Mouse (Mus musculus) Muller cell, postnatal 12 days (primary cell): Measurements from ENCODE around the gene Bcl2l1.
A peak's percentile ranks its signal among the peaks of the same experiment; 100 is the strongest.

ENCODE experiments used
- DNase-seq: peaks from one replicate; pipeline ENCODE4 v3.0.0-alpha.2; 2015; ENCODE audit errors: inconsistent ontology term

Gene Bcl2l1

DNA sequence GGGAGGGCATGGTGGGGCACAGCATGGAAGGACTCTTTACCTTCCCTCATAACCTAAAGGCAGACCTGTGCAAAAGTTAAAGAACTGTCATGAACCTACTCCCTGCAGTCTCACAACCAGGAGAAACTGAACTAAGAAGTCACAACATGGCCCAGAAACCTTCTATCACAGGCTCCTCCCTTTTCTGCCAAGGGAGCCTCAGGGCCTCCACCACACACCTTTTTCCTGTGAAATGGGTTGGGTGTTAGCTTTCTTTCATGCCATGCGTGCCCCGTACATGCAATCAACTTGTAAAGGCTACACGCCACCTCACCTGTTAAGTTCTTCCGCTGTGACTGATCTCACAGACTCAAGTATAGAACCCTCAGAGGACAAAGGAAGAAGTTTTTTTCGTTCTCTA, 28.4 kb downstream of the Bcl2l1 start:
- DNase-seq, result no peak

DNA sequence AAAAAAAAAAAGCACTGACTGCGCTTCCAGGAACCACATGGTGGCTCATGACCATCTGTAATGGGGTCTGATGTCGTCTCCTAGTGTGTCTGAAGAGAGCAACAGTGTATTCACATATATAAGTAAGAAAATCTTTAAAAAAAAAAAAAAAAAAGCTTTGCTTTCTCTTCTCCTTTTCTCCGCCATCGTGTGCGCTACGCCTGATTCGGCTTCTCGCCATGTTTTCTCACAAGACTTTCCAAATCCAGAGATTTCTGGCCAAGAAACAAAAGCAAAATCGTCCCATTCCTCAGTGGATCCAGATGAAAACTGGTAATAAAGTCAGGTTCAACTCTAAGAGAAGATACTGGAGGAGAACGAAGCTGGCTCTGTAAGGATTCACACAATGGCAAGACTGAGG, 29.2 kb downstream of the Bcl2l1 start:
- DNase-seq, result no peak

DNA sequence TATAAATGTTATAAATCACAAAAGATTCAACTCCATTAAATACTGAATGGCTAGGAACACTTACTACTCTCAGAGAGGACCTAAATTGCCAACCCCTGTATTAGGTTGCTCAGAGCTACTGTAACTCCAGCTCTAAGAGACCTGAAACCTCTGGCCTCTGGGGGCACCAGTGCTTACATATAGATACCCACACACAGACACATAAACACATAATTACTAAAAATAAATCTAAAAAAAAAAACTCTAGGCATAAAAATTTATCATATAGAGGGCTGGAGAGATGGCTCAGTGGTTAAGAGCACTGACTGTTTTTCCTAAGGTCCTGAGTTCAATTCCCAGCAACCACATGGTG, 30.8 kb downstream of the Bcl2l1 start:
- DNase-seq, result no peak

DNA sequence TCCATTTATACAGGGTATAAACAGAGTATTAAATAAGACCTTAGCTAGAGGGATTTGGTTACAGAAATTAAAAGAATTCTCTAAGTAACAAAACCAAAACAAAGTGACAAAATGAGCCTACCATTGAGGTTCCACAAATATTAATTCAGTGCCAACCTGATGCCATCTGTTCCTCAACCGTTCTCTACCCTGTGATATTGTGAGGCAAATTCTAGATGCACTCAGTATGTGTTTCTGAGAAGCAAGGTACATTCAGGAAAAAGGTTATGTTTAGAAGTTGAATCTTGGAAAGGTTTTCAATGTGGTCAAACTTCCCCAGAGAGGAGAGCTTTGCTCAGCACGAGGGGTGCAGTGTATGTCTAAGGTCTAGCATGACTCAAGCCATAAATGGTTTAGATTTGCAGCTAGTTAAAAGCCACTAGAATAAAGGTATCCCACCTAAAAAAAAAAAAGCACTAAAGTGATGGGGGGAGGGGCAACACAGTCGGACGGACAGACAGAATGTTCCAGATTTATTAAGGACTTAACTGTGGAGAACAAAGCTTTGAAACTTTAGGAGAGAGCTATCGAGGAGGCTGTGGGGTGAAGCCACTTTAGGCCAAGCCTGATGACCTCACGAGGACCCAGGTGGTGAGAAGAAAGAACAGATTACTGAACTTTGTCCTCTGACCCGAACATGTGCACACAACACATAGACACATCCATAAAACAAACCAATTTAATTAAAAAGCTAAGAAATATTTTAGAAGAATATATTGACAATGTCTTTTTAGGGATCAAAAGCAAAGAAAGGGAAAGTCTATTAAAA, 31.4 kb downstream of the Bcl2l1 start:
- no peak for DNase-seq

DNA sequence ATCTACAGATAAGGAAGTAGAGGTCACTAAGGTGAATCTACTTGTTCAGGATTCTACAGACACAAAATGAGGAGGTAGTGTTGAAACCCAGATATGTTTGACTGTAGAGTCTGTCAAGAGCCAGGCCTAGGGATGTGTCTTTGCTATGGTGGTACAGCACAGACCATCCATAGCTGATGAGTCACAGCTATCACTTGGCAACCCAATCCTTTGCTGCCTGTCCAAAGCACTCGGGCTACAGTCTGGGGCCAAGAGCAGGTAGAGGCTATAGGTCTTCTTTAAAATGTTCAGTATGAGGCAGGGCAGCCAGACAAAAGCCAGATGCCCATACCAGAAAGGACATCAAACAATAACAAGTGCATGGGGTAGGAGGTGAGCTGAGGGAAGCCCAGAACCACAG, 33.9 kb downstream of the Bcl2l1 start:
- no peak for DNase-seq

DNA sequence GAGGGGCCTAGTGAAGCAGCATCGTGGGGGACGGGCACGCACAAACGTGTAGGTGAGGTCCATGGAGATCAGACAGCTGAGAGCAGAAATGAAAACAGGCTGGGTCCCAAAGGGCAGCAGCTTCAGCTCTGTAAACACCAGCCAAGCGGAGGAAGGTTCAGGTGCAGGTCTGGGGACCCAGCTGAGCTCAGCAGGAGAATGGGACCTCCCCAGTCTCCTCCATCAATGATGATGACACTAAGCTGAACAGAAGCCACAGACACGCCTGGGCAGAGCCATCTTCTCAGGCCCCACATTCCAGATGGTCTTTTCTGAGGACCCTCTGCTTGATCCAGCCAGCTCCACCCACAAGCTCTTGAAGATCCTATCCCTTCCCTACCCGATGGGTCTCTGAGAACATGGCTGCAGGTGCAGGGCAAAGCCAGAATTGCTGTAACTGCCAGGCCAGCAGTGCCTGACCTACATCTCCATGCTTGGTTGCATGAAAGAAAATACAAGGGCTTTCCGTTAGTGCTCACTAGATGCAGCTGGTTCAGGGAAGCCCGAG, 37.2 kb downstream of the Bcl2l1 start:
- peak; percentile 43 for DNase-seq

DNA sequence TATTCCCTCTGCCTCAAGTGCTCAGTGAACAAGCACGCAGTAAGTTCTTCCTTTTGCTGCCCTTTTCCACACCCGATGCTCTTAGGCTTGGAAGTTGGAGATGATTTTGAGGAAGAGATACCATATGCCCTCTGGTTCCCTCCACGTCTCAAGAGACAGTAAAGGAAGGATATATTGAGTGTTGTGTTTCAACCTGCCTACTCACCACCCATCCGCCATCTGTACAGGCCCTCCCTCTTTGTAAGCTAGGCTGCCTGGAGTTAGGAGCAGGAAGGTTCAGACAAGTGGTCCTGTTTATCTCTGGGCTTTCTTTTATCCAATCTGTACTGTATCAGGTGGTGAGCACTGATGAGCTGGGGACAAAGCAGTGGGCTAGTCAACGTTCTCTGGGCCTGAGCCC, 38.1 kb downstream of the Bcl2l1 start:
- no peak for DNase-seq

DNA sequence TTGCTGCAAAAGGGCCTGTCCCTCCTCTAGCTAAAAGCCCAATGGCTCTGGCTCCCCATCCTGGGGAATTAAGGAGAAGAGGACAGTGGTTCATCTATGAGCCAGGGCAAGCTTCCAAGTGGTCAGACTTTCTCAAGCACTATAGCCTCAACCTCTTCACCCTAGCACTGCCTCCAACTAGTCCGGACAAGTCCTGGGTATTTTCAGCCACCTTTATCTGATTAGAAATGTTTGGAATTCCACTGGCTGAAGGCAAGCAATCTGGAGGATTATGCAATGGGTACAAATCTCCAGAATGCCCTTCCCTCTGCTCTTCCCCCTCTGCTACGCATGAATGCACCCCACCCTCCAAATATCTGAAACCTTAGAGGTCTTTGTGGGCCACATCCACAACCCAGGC, 39.1 kb downstream of the Bcl2l1 start:
- DNase-seq, result peak; percentile 95

DNA sequence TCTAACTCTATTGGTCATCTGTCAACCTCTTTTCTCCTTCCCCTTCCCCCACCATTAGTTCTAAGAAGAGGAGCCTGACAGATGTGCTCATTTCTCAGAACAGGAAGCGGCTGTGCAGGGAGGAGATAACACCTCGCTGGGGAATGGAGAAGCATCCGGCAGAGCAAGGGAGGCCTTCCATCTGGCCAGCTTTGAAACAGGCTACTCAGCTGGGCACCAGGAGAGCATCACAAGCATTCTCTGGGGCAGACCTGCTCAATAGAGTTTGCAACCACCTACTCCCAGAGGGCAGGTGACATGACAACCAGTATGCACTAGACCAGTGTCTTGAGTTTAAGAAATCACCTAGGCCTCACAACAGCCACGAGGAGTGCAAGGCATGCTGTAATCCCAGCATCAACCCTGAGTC, 41.9 kb downstream of the Bcl2l1 start:
- no peak for DNase-seq

DNA sequence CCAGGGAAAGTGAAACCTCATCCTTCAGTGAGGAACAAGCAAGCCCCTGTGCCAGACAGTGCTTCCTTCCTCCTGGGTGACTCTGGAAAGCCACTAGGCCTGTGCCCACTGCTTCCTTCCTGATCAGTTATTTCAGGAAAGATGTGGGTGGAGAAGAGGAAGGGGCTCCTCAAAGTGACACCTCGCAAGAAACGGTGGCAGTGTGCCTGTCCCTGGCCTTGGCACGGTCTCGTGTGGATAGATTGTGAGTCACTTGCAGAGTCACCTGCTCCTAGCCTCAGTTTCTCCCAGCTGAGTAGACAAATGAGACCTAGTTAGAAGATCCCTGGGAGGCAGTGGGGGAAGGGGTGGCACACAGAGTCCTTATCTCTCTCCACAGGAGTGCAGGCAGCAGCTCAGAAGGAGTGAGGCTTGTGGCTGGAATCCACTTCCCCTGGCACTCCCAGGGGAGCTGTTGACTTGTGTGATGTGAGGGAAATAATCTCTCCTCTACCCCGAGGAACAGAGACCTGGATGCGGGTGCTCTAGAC, 42.6 kb downstream of the Bcl2l1 start:
- no peak for DNase-seq

DNA sequence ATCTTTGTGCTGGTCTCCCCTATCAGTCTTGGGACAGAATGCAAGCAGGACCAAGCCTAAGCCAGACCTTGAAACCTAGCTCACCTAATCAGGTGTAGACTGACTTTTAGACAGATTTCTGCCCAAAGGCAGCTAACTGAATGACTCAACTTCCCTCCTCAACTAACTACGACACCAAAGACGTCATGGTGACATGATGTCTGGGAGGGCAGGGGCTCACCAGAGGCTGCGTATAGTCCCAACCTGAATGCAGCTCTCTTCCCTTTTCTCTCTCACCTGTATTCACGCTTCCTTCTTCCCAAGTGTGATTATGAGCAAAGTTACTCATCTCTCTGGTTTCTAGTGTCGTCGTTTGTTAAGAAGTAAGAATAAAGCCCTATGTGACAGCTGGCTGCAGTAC, 44.0 kb downstream of the Bcl2l1 start:
- DNase-seq, result no peak

DNA sequence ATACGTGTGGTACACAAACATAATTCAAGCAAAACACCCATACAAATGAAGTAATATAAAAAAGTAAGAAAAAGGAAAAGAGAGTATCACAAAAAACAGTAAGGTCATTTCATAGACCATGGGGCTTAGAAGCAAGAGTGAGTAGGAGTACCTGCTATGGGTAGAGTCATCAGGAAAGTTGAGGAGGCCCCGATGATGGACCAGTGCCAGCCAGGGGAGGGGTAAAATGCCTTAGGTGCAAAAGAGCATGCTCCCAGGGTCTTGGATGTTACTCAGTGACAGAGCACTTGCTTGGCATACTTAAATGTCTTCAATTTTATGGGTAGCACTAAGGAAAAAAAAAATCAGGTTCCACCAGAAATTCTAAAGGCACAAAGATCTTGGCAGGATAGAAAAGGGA, 44.4 kb downstream of the Bcl2l1 start:
- no peak for DNase-seq

DNA sequence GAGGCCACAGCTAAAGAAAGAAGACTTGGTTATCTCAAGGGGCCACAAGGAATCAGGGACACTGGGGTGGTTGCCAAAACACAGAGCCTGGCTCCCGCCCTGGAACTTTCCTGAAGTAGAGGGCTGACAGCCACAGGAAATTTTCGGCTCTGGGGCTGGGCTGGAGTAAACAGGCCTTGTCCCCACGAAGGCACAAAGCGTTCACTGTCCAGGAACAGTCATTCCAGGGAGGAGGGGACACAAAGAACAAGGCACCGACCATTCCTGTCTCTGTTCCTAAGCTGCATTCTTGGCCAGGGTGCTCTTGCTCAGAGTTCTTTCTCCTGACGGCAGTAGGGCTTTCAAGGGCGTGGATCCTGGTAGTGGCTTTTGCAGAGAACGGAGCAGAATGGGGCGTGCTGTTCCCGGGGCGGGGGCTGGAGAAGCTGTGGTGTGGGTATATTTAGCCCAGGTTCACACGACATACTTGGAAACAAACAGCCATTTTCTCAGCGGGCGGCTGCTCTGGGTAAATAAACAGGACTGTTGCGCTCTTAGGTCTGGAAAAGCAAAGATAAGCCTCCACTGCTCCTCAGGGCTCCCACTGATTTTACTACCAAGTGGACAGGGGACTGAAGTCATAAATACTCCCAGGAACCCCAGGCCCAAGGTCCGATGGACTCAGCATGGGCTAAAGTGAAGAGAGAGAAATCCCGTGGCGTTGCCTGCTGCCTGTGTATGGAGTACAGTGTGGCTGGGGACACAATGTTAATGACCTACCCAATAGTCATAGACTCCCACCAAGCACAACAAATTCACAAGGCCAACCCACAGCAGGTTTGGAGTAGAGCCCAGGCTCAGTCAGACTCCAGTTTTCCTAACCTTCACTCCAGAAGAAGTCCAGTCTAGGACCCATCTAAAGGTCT, 45.8 kb downstream of the Bcl2l1 start:
- peak; percentile 96 for DNase-seq

DNA sequence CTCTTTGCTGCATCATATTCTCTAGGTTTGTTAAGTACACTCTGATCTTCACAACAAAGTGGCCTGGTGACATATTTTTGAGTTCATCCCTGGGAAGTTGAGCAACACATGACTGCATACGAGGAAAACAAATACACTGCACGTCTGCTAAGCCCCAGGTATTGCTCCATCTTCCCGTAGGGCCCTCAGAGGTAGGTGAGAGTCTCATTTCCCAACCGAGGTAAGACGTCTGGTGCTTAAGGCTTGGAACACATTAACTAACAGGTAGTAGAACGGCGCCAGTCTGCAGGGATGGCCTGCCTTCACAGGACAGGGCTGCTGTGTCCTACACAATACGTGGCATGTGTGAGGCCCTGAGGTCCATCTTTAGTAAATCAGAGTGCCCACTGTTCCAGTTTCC, 46.9 kb downstream of the Bcl2l1 start:
- no peak for DNase-seq

DNA sequence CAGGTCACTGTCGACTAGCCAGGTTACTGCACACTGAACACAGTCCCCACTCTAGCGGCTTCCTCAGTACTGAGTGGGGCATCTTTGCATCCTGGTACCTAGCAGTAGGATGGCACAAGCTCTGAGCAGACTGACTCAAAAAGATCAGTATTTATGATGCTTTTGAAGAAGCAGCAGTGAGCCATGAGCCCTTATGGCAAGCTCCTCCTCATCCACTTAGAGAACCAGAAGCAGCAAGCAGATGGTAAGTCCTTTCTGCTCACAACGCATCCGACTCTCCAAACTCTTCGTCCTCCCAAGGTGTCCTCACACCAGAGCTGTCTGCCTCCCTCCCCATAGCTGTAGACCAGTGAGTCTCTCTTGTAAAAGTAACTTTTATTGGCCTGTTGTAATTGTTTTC, 48.3 kb downstream of the Bcl2l1 start:
- no peak for DNase-seq

DNA sequence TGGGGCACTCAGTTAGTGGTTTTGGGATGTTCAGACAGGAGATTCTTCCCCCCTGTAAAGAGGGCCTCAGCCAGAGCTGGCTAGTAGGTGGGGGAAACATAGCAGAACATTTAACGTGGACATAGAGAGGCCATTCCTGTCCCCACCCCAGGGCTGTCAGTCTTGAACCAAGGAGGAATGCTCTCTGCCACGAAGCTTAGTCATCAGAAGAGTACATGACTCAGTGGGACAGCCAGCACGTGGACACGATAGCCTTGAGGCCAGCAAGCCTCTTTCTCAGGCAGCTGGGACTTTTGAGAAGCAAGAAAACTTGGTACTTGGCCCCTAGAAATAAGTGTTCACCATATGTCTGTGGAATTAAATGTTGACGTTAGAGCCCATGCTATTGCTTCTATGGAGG, 48.9 kb downstream of the Bcl2l1 start:
- peak; percentile 49 for DNase-seq

DNA sequence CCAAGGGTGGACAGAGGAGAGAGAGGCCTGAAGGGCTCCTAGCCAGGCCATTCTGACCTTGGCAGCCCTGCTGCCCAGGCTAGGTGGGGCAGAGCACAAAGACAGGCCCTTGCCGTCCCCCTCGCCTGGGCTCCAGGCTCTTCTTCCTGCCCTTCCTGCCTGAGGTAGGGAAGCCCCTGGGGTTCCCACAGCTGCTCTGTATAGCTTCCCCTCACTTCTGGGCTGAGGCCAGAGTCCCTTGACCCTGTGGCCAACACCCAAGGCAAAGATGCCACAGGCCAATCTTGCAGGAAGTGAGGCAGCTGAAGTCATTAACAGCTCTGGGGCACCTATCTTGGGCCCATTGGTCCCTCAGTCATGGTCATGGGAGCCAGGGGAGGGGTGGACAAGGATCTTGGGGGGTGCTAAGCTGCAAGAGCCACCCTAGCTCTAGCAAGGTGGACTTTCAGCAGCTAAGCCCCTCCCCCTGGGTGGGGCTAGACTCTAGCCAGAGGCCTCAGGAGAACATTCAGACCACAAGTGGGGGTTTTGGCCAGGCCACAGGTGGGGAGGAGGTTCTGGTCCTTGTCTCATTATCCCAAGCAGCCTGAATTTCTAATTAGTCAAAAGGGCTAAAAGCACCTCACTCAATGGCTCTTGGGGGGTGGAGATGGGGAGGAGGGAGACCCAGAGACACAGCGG, 50.4 kb downstream of the Bcl2l1 start:
- no peak for DNase-seq

DNA sequence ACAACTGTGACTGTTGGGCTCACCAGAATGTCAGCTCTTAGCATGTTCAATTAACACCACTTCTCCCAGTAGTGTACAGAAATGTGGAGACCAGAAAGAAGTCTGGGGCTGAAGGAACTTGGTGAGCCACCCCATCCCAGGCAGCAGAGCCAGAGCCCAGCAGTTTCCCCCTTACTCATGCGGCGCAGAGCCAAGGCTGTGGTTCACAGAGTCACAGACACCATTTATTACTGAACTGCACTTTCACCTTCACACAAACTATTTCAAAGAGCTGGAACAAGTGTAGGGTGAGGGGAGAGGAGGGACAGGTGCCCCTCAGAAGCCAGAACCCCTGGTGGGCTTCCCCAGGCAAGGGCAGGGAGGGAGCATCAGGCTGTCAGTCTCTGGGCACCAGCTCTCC, 51.1 kb downstream of the Bcl2l1 start:
- no peak for DNase-seq

DNA sequence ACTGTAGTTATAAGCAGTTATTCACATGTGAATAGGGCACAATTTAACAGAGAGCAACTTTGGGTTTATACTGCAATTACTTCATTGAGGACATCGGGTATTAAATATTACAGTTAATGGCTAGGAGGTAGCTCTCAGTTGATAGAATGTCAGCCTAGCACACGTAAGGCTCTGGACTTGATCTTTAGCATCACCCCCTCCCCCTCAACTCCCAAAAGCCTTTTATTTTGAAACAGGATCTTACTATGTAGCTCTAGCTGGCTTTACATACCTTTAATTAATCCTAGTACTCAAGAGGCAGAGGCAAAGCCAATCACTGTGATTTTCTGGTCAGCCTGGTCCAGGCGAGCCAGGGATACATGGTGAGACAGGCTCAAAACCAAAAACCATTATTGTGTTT, 54.4 kb downstream of the Bcl2l1 start:
- DNase-seq, result no peak

DNA sequence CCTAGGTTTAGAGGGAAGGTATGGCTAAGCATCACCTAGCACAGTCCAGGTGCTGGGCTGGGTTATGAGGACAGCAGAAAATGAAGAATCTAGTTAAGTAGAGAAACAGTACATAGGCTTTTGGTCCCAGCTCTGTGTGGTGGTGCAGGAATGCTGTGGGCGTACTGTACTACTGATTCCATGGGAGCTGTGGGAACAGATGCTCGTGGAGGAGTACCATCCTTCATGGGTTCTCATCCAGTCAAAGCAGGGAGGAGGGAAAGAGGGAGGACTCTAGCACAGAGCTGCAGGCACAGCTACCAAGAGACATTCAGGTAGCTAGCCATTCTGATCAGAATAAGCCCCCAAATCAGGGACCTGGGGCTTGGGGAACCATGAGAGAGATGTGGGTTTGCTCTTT, 55.1 kb downstream of the Bcl2l1 start:
- no peak for DNase-seq

DNA sequence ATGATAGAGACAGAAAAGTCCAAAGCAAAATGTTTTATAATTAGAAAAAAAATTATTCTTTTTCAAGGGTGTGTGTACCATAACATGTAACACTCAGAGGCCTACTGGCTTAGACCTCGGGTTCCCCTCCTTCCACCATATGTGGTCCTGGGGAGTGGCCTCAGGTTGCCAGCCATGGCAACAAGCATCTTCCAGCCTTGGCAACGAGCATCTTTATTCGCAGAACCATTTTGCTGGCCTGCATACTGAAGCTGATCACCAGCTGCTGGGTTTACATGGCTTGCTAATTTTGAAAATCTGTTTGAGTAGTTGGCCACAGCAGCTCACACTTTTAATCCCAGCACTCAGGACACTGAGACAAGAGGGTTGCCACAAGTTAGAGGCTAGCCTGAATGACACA, 55.5 kb downstream of the Bcl2l1 start:
- DNase-seq, result no peak

DNA sequence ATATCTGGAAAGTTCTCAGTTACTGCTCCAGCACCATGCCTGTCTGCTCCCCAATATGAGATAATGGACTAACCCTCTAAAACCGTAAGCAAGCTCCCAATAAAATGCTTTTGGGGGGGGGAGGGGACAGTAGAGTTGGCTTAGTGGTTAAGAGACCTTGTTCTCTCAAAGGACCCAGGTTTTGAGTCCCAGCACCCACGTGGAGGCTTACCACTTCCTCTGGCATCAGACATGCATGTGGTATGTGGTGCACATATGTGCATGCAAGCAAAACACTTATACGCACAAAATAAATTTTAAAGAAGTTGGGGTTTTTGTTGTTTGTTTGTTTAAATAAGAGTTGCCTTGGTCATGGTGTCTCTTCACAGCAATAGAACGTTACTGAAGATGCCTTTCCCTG, 56.2 kb downstream of the Bcl2l1 start:
- DNase-seq, result no peak
